Mouse (Mus musculus) midbrain, embryonic 10.5 days (tissue): ENCODE data around the gene Gm17416. TPM values are rescaled to one million over a fixed set of nuclear protein-coding genes. Genes with fewer than 3 reads are reported as not detected.

Experiments
- DNase-seq: peaks from one replicate; pipeline ENCODE4 v3.0.0-alpha.2; 2017; ENCODE audit warnings: low spot score
- H3K27ac ChIP-seq: fragments of 300-500 bp; sonication (generic); replicated peaks from 2 replicates; pipeline ENCODE4 v1.5.1; 2016; ENCODE audit warnings: mild to moderate bottlenecking
- H3K27me3 ChIP-seq: fragments of 300-500 bp; sonication (generic); 2 replicates; pipeline ENCODE4 v1.6.1; 2016; ENCODE audit warnings: low read depth, mild to moderate bottlenecking; ENCODE audit not compliant: poor library complexity, severe bottlenecking
- H3K36me3 ChIP-seq: fragments of 300-500 bp; sonication (generic); 2 replicates; pipeline ENCODE4 v1.6.1; 2016; ENCODE audit warnings: mild to moderate bottlenecking, moderate library complexity
- H3K4me1 ChIP-seq: fragments of 300-500 bp; sonication (generic); 2 replicates; pipeline ENCODE4 v1.6.1; 2016
- H3K4me3 ChIP-seq: fragments of 300-500 bp; sonication (generic); 2 replicates; pipeline ENCODE4 v1.5.1; 2016; ENCODE audit warnings: mild to moderate bottlenecking, moderate library complexity
- H3K9me3 ChIP-seq: fragments of 300-500 bp; sonication (generic); replicated peaks from 2 replicates; pipeline ENCODE4 v1.6.1; 2016; ENCODE audit warnings: mild to moderate bottlenecking
- WGBS: fragments of 180-500 bp; shearing (Covaris S2); methylation state at CpG from one replicate; pipeline ENCODE4 v1.1.7; 2016; 5-methylcytosine and 5-hydroxymethylcytosine counted together
- polyA plus RNA-seq: library from polyadenylated mRNA; unstranded; fragments of >200 nt; fragmentation: Nextera tagmentation; extraction: Ambion mirVana; gene quantifications from 2 replicates; pipeline ENCODE4 v1.2.1, GENCODE M21; 2016

The Gm17416 gene
- polyA plus RNA-seq, 1 experiment from 2014 or later, result not detected

GRCm38 (mm10) chr2:152573484-152573883 lies 4.3 kb downstream of the Gm17416 start:
- Histone ChIP-seq H3K4me3 (no peak overlapping the region), H3K27ac (no peak overlapping the region), H3K27me3 (no peaks in the 10 kb centered on the region), H3K9me3 (no peaks in the 10 kb centered on the region), H3K36me3 (no peaks in the 10 kb centered on the region), H3K4me1 (peaks cover 4% of the 10 kb centered on the region; the same call in 1 of the 2 replicates)
- no peak for DNase-seq
- 91% methylated on average over 8 of the region's 8 CpGs for WGBS

DNA sequence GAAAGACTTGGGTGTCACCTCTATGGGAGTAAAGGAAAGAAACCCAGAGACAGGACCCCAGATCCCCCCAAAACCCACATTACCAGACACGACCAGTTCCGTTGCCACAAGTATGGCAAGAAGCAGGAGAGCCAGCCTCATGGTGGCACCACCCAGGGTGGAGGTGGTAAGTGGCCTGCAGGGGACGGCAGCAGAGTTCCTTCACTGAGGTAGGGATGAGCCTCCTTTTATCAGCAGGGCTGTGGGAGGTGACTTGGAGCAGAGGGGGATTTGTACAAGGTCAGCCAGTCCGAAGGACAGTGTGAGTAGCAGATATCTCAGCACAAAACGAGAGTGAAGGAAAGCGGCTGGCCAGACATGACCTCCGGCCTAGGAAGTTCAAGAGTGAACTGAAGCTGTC lies 11.0 kb downstream of the Gm17416 start, which contains the start of gene Defb19:
TSS of gene Defb19 (minus strand) at position 206 of the 400 bp plus-strand sequence.
- Histone ChIP-seq H3K4me3 (no peak within 1 kb of the TSS), H3K9me3 (no peaks in the 10 kb centered on the region), H3K27me3 (no peaks in the 10 kb centered on the region), H3K4me1 (peaks cover 4% of the 10 kb centered on the region; the same call in 1 of the 2 replicates), H3K27ac (no peak within 1 kb of the TSS), H3K36me3 (no peaks in the 10 kb centered on the region)
- DNase-seq, result no peak
- 75% methylated on average over 7 of the region's 7 CpGs for WGBS

DNA sequence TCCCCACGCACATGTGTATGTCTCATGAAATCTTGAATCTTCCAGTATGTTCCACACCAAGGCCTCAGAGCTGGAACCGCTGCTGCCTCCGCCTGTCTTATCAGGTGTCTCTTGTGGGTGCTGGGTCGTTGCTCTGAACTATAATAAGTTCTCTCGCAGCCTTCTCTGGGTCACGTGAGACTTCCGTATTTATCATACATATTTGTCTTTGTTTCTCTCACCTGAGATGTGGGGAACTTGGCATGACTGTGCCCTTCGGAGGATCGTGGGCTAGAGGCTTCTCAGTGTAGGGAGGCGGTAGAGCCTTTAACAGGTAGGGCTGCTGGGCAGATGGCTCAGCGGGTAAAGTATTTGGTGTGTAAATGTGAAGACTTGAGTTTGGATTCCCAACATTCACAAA lies 11.5 kb downstream of the Gm17416 start:
- Histone ChIP-seq H3K4me3 (no peak overlapping the region), H3K36me3 (no peaks in the 10 kb centered on the region), H3K4me1 (peaks cover 4% of the 10 kb centered on the region; the same call in 1 of the 2 replicates), H3K27ac (no peak overlapping the region), H3K9me3 (no peaks in the 10 kb centered on the region), H3K27me3 (no peaks in the 10 kb centered on the region)
- 92% methylated on average over 11 of the region's 11 CpGs for WGBS
- no peak for DNase-seq

DNA sequence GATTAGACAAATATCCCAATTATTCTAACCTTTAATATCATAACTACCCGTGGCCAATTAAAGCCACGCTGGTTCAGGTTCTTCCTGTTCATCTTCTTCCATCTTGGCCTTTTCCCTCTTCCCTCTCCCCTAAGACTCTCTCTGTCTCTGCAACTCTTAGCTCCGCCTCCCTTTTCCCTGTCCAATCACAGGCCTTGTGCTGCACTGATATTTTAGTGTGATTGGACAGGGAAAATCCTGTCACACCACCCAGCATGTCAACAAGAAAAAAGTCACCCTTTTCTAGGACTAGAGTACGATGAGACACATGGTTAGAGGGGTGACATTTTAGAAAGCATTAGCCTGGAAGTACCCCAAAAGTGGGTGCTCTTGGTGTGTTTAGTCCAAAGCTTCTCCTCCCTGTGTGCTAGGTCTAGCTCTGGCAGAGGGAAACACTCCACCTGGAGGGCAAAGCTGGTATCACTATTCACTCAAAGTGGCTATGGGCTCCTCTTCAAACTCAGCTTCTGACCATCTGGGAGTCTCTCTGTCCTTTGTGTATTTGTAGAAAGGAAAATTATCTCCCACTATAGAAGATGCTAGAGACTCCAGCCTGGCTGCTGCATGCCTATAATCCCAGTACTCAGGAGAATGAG lies 17.9 kb downstream of the Gm17416 start:
- H3K4me3 ChIP-seq, result no peak overlapping the region
- H3K9me3 ChIP-seq, result no peaks in the 10 kb centered on the region
- WGBS, result 73% methylated on average over 4 of the region's 4 CpGs
- no peaks in the 10 kb centered on the region for H3K36me3 ChIP-seq
- no peak overlapping the region for H3K27ac ChIP-seq
- peak; percentile 17 for DNase-seq
- no peaks in the 10 kb centered on the region for H3K4me1 ChIP-seq
- H3K27me3 ChIP-seq, result no peaks in the 10 kb centered on the region

GRCm38 (mm10) chr2:152588450-152588849 lies 19.3 kb downstream of the Gm17416 start:
- no peak for DNase-seq
- WGBS, result 62% methylated on average over 2 of the region's 2 CpGs
- H3K36me3 ChIP-seq, result no peaks in the 10 kb centered on the region
- no peak overlapping the region for H3K4me3 ChIP-seq
- no peaks in the 10 kb centered on the region for H3K9me3 ChIP-seq
- H3K27ac ChIP-seq, result no peak overlapping the region
- H3K4me1 ChIP-seq, result no peaks in the 10 kb centered on the region
- H3K27me3 ChIP-seq, result no peaks in the 10 kb centered on the region

GRCm38 (mm10) chr2:152589021-152589420 lies 19.9 kb downstream of the Gm17416 start:
- no peak overlapping the region for H3K4me3 ChIP-seq
- no peaks in the 10 kb centered on the region for H3K36me3 ChIP-seq
- DNase-seq, result no peak
- no peaks in the 10 kb centered on the region for H3K4me1 ChIP-seq
- WGBS, result 58% methylated on average over 6 of the region's 6 CpGs
- no peaks in the 10 kb centered on the region for H3K27me3 ChIP-seq
- H3K9me3 ChIP-seq, result no peaks in the 10 kb centered on the region
- H3K27ac ChIP-seq, result no peak overlapping the region

- Histone ChIP-seq H3K4me1 (no peaks in the 10 kb centered on the region), H3K27me3 (no peaks in the 10 kb centered on the region), H3K36me3 (no peaks in the 10 kb centered on the region), H3K9me3 (no peaks in the 10 kb centered on the region), H3K27ac (no peak within 1 kb of the TSS), H3K4me3 (no peak within 1 kb of the TSS)
- 75% methylated on average over 7 of the region's 7 CpGs for whole genome bisulfite sequencing
- DNase-seq, result no peak
These were observed 30.2 kb downstream of the Gm17416 start, which contains the start of gene Defb45 for GRCm38 (mm10) chr2:152599299-152599698. Defb45 (minus strand) TSS chr2:152599399.

- no peaks in the 10 kb centered on the region for H3K36me3 ChIP-seq
- WGBS, result 92% methylated on average over 6 of the region's 6 CpGs
- no peaks in the 10 kb centered on the region for H3K4me1 ChIP-seq
These were observed 30.9 kb downstream of the Gm17416 start for GRCm38 (mm10) chr2:152600076-152600475.

DNA sequence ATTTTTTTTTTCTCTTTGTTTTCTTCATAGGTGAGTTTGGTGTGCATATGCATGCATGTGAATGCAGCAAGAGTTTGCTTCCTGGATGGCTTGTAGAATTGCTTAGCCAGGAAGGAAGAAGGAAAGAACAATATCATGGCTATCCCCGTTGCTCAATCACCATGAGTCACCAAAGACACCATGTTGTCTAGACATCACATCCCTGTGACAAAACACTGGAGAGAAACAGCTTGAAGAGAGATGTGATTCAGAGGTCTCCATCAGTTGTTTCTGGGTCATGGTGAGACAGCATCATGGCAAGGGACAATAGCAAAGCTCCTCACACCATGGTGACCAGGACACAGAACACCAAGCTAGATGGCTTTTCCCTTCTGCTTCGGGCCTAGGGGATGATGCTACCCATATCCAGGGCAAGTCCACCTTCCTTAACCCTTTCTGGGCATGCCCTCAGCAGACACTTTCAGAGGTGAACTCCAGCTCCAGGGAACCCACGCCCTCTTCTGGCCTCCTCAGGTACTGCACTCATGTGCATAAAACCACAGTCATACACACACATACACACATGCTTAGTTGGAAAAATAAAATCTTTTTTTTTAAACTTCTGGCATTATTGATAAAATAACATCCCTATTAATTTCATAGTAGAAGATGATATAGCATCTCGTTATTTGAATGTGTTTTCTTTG lies 32.3 kb downstream of the Gm17416 start:
- Histone ChIP-seq H3K27ac (no peak overlapping the region), H3K4me3 (no peak overlapping the region), H3K9me3 (no peaks in the 10 kb centered on the region), H3K4me1 (no peaks in the 10 kb centered on the region), H3K27me3 (no peaks in the 10 kb centered on the region), H3K36me3 (no peaks in the 10 kb centered on the region)
- WGBS, result 73% methylated on average over 4 of the region's 4 CpGs
- no peak for DNase-seq

More at GRCm38 (mm10) chr2:152600076-152600475, 30.9 kb downstream of the Gm17416 start:
- no peak overlapping the region for H3K27ac ChIP-seq
- H3K9me3 ChIP-seq, result no peaks in the 10 kb centered on the region
- H3K4me3 ChIP-seq, result no peak overlapping the region
- no peaks in the 10 kb centered on the region for H3K27me3 ChIP-seq
- DNase-seq, result no peak

- Histone ChIP-seq H3K4me1 (no peaks in the 10 kb centered on the region), H3K4me3 (no peak within 1 kb of the TSS), H3K36me3 (no peaks in the 10 kb centered on the region), H3K9me3 (no peaks in the 10 kb centered on the region), H3K27me3 (no peaks in the 10 kb centered on the region), H3K27ac (no peak within 1 kb of the TSS)
- WGBS, result 84% methylated on average over 15 of the region's 15 CpGs
- DNase-seq, result no peak
These were observed 34.9 kb downstream of the Gm17416 start, which contains the start of gene Defb36 for GRCm38 (mm10) chr2:152604057-152604456. Defb36 (plus strand) TSS chr2:152604327.

GRCm38 (mm10) chr2:152607746-152608145 lies 38.6 kb downstream of the Gm17416 start:
- H3K4me3 ChIP-seq, result no peak overlapping the region
- H3K4me1 ChIP-seq, result peaks cover 10% of the 10 kb centered on the region
- no peak overlapping the region for H3K27ac ChIP-seq
- H3K9me3 ChIP-seq, result no peaks in the 10 kb centered on the region
- no peaks in the 10 kb centered on the region for H3K36me3 ChIP-seq
- no peaks in the 10 kb centered on the region for H3K27me3 ChIP-seq
- no peak for DNase-seq
- 78% methylated on average over 6 of the region's 6 CpGs for WGBS

- Histone ChIP-seq H3K36me3 (no peaks in the 10 kb centered on the region), H3K4me1 (peaks cover 10% of the 10 kb centered on the region), H3K9me3 (no peaks in the 10 kb centered on the region), H3K27me3 (no peaks in the 10 kb centered on the region), H3K4me3 (no peak overlapping the region), H3K27ac (no peak overlapping the region)
- 92% methylated on average over 1 of the region's 1 CpGs for WGBS
- no peak for DNase-seq
These were observed 39.6 kb downstream of the Gm17416 start for GRCm38 (mm10) chr2:152608719-152609118.

DNA sequence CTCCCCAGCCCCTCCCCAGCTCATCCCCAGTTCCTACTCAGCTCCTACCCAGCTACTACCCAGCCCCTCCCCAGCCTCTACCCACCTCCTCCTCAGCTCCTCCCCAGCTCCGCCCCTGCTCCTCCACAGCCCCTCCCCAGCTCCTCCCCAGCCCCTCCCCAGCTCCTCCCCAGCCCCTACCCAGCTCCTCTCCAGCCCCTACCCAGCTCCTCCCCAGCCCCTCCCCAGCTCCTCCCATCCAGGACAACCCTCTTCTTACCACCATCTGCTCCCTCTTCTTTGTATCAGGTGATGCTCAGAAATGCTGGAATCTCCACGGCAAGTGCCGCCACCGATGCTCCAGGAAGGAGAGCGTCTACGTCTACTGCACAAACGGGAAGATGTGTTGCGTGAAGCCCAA lies 43.1 kb downstream of the Gm17416 start:
- no peak for DNase-seq
- no peak overlapping the region for H3K27ac ChIP-seq

More for the DNA sequence above, 43.1 kb downstream of the Gm17416 start:
- Histone ChIP-seq H3K27me3 (no peaks in the 10 kb centered on the region), H3K36me3 (no peaks in the 10 kb centered on the region), H3K4me3 (no peak overlapping the region), H3K9me3 (no peaks in the 10 kb centered on the region), H3K4me1 (peaks cover 10% of the 10 kb centered on the region)
- WGBS, result 35% methylated on average over 8 of the region's 8 CpGs
